Mouse (Mus musculus) myocyte (in vitro differentiated cells): Measurements from ENCODE around the gene Prex1.

Source experiments
- MAX ChIP-seq: IDR thresholded peaks from one replicate; pipeline ENCODE4 v1.6.1; 2011; ENCODE audit warnings: low read depth, mild to moderate bottlenecking, control low read depth
- MYOG ChIP-seq, 3 experiments: IDR thresholded peaks; one replicate each; pipeline ENCODE4 v1.6.1; 2011; ENCODE audit warnings: control low read depth in 2 of 3, low read depth in 2 of 3, mild to moderate bottlenecking in 2 of 3; ENCODE audit not compliant: insufficient read length in 2 of 3, control insufficient read depth in 1 of 3, insufficient read depth in 1 of 3
- POLR2A ChIP-seq: IDR thresholded peaks from one replicate; pipeline ENCODE4 v1.6.1; 2011; ENCODE audit warnings: low read depth, mild to moderate bottlenecking, control low read depth, moderate library complexity; ENCODE audit not compliant: insufficient read length
- POLR2AphosphoS2 ChIP-seq: IDR thresholded peaks from one replicate; pipeline ENCODE4 v1.6.1; 2011; ENCODE audit warnings: low read depth, control low read depth; ENCODE audit not compliant: insufficient read length
- TCF12 ChIP-seq: IDR thresholded peaks from one replicate; pipeline ENCODE4 v1.6.1; 2011; ENCODE audit warnings: mild to moderate bottlenecking, control low read depth; ENCODE audit not compliant: poor library complexity, insufficient read depth, severe bottlenecking
- USF1 ChIP-seq: IDR thresholded peaks from one replicate; pipeline ENCODE4 v1.6.1; 2011; ENCODE audit warnings: low read depth, mild to moderate bottlenecking, control low read depth, moderate library complexity

- TF ChIP-seq MAX = no peak
- no peak for TF ChIP-seq USF1
- TF ChIP-seq TCF12 = no peak
- TF ChIP-seq MYOG (IDR thresholded peaks at IDR 0.05; ENCODE audit: control insufficient read depth in 1 of 3, insufficient read depth in 1 of 3, insufficient read length in 2 of 3, low read depth in 2 of 3) = no peak
- TF ChIP-seq POLR2AphosphoS2 = no peak
- no peak for TF ChIP-seq POLR2A
These were observed 40.6 kb upstream of the Prex1 start for GRCm38 (mm10) chr2:166754194-166754593.
